Mouse (Mus musculus): ENCODE measurements around the gene Tppp3.

Gene Tppp3

DNA sequence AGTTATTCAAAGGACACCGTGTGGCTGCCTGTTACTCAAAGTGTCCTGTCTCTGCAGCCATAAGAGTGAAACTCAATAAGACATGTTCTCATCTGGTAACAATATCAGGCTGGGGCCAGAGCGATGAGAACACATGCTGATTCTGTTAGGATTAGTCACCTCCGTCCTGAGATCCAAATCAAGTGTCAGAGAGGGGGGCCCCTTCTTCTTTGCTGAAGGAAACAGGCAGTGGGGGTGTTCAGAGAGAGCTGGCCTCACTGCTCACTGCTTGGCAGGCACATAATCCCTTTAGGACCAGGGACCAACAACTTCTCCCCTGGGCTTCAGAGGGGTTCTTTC, 12.7 kb upstream of the Tppp3 start:
- DNase-seq: no peak

DNA sequence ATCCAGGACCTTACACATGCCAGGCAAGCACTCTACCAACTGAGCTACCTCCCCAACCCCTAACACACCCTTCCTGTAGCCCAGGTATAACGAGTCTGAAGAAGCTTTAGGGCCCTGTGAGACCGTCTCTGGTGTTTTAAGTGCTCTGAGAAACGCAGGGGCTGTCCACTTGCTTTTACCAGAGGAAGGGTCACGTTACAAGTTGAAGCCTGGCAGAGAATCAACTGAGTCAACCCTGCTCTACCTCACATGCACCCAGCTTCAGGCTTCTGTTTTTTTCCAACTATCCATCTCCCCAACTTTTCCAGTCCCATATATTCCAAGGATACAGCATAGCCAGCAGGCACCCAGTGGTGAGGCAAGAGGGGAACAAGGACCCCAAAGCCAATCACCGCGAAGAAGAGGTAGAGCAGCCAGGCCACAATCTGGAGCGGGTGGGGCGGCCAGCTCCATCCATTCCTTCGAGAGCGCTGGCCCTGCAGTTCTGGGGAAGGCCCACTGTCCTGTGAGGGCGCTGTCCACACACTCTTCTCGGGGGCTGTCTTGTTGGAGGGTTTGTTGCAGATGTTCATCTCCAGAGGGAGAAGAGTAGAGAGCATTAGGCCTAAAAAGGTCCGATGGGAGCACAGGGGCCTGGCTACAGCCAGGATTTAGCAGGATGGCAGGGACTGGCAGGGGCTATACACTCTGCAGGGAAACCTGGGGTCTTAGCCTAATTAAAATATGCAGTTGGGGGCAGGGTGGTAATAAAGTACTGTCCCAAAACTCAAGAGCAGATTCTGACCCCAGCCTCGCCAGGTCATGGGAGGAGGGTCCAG, 12.1 kb upstream of the Tppp3 start:
- no peak for DNase-seq

DNA sequence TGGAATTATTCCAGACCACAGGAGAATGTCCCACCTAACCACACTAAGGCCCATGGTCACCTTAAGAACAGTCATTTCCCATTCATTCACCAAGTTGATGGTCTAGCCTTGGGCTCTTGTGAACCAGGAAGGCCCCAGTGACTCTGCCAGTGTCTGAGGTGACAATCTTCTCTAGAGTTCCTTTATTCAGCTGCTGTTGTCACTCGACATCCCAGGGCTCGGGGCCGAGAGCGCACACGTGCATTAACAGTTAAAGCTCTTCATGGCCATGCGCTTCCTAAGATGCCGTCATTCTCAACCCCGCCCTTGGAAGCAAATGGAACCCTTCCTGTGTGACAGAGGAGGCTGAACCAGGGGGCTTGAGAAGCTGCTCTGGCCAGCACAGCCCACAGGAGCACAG, 10.8 kb upstream of the Tppp3 start:
- DNase-seq: no peak

DNA sequence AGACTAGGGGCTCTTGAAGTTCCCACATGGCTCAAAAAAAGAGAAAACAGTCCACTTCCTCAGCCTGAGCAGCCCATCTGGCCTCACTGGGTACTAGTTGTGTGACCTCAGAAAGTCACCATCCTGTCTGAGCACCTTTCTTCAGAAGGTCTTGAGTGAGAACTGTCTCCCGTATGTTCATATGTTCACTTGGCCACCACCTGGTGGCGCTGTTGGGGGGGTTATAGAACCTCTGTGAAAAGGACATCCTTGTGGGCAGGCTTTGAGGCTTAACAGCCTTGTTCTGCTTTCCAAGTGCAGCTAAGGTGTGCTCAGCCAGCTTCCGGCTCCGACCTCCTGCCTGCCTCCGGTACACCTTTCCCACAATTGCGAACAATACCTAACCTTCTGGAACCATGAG, 10.1 kb upstream of the Tppp3 start:
- no peak for DNase-seq

DNA sequence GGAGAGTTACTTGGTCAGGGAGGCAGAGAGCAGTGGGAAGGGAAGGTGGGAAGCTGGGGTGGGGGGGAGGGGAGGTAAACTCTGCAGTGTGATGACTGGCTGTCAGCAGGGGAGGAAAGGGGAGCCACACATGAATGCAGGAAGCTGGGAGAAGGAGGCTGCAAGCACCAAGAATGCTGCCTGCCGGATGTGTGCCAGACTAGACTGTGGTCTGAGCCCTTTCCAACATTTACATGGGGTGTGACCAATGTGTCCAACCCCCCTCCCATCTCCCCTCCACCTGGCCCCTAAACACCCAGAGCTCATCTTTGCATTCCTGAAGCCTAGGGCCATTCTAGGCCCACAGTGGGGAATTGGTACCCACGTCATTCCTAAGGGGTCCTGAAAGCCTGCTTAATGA, 9.7 kb upstream of the Tppp3 start:
- no peak for DNase-seq

DNA sequence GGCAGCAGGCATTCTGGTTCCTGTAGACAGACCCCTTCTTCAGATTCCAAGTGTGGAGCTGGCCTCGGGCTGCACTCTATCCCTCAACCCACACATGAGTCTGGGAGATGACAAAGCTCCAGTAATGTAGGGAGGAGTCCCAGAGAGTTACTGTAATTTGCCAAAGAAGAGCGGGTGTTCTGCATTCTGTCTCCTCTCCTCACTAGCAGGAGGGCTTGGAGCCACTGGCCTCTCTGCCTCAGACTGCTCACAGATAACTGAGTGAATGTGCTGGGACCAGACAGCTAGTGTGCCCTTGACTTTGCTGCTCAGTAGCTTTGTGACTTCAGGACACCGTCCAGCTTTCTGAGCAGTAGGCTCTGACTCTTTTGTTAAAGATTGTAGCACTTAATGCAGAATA, 6.5 kb upstream of the Tppp3 start:
- no peak for DNase-seq

DNA sequence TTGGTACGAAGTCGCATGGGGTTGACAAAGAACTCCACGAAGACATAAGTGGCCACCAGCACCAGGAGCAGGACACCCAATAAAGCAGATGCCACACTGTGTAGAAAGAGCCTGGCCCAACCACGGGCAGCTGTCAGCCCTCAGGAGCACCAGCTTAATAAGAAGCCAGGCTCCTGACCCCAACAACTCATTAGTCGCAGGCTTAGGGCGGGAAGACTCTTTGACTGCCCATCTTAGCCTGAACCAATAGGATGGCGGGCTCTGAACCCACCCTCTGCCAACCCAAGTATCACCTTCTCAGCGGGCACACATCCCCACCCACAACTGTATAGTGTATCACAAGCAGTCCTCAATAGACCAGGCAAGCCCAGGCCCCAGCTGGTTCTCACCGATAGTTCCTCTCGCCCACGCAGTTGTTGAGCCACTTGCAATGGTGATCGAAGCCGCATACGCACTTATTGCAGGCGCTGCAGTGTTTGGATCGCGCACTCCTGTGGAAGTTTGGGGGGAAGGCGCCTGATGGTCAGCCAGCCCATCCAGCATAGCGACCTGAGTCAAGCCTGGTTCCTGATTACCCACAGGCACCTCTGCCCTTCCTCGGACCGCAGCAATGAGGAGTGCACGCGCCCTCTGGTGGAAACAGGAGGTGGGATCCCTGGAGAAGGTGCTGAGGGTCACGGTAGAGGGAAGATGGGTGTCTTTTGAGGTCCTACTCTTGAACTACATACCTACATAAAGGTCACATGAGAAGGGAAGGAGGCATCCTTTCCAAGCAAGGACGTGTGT, 5.5 kb upstream of the Tppp3 start:
- peak; percentile 71 for DNase-seq

DNA sequence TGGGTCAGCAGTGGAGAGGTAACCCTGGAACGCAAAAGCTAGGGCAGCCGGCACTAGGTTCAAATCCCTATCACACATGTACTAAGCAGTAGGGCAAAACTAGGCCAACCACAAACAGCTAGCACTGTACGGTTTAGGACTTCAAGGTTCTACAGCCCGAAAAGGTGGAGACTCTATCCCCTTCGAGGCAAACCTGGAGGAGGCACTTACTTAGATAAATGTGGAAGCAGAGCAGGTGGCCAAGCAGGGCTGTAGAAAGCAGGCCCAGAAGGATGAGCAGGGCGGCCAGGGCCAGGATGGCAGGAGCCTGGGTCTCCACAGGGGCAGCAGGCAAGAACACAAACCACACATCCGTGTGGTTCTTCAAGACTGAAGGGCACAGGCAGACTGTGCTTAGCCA, 4.8 kb upstream of the Tppp3 start:
- DNase-seq: no peak

DNA sequence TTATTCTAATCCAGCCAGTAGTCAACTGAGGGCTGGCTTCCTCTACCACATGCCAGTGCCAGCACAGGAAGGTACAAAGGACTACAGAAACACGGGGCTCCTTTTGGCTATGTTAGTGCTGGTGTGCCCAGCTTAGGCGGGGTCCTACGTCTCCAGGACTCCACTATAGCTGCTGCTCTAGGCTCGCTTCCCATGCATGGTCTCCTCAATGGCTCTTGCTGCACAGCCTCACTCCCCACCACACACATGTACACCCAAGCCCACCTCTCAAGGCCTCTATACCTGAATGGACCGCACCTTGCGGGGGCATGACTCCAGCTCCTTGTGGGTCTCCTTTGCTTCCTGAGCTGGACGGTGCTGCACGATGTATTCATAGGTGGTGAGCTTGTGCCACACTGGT, 4.4 kb upstream of the Tppp3 start:
- no peak for DNase-seq

DNA sequence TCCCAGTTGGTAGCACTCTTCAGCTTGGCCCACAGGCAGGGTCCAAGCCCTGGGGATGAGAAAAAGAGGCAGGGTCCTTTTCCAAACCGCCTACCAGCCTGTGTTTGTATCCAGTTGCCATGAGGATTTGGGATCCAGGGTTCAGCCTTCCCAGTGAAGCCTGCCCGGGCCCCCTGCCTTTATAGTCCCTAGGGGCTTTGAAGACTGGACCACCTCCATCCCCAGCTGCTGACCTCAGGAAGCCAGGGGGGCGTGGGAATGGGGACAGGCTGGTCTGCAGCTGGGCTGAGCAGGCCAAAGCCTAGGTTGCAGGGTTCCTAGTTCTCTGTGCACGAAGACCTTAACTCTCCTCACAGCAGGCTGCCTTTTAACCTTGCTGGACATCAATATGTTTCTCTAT, 3.9 kb upstream of the Tppp3 start:
- no peak for DNase-seq

DNA sequence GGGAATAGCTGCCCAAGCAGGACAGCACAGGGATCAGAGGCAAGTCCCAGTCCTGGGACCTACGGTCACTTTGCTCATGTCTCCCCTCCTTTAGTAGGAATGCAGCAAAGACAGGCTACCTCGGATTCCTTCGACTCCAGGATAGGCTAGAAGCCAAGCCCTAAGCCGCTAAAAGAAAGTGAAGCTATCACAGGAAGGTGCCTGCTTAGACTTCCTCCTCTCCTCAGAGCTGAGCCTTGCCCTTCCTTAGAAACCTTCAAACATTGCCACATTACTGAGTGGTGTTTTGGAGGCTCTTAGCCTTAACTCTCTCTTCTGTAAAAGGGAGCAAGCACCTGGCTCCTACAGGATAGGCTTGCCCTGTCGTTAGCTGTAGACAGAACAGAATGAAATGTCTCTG, 3.4 kb upstream of the Tppp3 start:
- DNase-seq: no peak

DNA sequence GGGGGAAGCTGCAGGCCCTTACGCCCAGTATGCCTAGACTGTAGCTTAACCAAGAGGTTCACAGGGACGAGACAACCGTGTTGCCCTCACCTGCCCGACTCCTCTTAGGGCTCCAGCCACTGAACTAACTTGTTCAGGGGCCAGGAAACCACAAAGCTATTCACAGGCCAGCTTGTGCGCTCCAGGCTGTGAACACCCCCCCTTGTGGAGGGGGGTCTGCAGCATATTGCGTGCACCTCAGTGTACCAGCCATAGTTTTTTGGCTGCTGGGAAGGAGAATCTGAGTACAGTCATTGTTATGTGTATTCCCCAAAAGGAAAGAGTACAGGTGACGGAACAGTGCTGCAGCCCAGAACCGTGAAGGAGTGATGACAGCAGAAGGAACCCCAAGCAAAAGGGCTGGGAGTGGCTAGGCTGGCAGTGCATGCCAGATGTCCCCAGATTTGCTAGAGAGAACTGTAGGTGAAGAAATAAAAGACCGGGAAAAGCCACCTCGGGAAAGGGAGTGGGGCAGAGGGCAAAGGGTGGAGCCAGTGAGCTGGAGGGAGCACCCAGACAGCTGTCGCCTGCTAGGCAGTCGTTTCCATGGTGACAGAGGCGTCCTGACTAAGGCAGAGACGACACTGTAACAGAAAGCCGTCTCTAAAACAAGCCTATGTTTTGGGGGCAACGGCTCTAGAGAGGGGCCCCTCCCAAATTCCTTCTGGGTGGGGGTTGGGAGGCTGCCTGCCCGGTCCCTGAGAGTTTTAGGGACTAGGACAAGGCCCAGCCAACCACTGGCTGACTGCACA, 2.7 kb upstream of the Tppp3 start:
- DNase-seq: peak; percentile 35

DNA sequence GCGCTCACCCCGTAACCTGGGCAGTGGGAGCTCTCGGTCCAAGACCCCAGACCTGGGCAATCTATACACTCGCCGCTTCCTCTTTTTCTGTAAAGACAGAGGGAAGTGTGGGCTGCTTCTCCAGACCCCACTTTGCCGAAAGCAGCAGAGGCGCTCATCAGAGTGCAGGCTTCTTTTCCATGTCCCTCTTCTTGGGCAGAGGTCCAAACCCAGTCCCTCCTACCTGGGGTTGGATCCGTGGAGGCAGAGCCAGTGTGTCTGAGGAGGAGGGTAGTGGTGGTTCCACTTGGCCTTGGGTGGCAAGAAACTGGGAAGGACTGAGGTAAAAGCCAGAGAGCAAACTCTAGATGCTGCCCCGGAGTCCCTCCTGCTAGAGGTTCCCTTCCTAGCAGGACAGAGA, 1.7 kb upstream of the Tppp3 start:
- peak; percentile 40 for DNase-seq

DNA sequence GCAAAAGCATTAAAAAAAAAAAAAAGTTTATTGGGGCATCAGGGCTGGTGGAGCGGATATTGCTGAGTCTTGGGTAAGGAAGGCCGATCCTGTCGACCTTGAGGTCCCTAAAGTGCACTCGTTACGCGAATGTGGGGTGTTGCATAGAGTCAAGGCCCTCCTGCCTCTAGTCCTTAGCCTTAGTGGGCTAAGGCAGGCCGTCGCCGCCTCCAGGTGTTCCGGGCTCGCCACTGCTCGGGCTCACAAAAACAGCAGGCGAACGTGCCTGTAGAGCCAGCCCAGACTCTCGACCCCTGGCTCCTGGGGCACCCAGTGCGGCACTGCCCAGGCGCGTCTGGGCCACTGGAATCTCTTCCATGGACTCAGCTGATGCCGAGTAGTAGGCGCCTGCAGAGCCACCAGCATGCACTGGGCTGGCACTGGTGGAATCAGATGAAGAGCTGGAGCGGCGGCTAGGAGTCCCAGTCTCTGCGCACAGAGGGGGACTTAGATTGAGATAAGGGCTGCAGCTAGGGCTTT, 1.1 kb upstream of the Tppp3 start:
- DNase-seq: peak; percentile 51

DNA sequence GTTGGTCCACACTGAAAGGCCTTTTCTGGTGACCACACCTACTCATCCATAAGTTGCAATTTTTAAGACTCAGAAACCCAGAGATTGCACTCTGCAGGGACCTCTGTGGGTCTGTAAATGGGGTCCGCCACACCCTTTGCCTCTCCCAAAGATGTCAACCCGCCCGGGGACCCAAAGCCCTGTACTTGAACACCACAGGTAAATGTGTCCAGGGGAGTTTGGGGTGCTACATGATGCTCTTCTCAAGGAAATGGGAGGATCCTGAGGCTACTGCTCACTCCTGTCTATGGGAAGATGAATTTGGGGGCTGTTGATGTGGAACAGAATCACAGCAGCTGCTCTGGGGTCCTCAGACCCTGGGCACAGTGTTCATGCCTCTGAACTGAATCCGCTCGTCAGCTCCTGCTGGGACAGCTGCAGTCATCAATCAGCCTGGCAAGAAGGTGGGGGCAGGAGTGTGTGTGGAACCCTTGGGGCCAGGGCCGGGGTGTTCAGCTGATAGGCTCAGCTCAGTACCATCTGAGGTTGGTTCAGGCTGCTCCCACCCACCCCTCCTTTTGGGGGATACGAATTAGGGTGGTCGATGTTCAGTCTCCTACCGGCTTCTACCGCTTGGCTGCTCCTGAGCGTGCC, 529 bp downstream of the Tppp3 start:
- DNase-seq: no peak

DNA sequence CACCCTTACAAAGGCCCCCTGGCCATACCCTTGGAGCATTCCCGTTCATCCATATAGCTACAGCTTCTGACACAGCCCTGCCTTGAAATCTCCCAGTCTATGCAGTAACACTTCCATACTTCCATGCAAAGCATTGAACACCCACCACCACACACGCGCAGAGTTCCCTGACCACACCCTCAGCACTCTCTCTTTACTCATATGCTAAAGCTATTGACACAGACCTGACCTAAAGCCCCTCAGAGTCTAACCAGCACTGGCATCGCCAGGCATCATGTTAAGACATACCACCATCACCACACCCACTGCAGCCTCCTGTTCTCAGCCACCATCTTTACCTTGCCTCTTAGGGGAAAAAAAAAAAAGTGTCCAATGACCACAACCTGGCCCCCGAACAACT, 1.1 kb downstream of the Tppp3 start:
- no peak for DNase-seq

DNA sequence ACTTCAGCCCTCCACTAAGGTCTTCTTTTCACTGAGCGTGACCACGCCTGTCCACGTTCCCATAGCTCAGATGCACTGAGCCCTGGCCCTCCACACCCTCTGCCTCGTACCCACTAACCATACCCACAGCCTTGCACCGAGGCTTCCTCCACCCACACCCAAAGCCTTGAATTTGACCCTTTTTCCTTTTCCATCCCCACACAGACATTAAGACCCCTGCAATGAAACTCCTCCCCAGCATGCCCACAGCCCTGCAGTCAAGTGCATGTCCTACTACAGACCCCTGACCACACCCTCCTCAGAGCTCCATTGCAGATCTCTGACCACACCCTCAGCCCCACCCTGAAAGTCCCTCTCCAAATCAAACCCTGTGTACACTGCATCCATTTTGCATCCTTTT, 1.5 kb downstream of the Tppp3 start:
- no peak for DNase-seq

DNA sequence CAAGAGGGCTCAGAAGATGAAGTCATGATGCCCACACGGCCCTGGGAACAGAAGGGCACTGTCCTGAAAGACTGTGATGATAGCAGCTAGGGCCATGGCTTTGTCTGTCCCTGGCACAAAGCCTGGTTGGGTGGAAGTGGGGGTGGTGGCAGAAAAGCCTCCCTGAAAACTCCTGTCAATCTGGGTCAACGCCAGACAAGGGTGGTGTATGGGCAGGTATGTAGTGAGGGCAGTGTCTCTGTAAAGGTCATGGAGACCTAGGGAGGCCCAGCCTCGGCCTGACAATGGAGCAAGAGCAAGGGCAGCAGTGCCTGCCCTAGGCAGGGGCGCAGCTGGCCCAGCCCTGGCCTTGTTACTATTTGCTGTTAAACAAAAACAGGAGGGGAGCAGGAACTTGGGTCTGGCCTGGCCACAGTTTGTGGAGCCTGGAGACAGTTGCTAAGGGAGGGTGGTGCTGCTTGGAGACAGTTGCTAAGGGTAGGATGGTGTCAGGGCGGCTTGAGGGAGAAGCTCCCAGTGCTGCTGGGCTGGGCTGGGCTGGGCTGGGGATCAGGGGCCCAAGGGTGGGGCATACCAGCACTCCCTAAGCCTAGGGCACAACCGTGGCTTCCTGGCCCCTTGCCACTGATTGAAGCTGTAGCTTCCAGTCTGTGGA, 2.2 kb downstream of the Tppp3 start:
- peak; percentile 85 for DNase-seq

DNA sequence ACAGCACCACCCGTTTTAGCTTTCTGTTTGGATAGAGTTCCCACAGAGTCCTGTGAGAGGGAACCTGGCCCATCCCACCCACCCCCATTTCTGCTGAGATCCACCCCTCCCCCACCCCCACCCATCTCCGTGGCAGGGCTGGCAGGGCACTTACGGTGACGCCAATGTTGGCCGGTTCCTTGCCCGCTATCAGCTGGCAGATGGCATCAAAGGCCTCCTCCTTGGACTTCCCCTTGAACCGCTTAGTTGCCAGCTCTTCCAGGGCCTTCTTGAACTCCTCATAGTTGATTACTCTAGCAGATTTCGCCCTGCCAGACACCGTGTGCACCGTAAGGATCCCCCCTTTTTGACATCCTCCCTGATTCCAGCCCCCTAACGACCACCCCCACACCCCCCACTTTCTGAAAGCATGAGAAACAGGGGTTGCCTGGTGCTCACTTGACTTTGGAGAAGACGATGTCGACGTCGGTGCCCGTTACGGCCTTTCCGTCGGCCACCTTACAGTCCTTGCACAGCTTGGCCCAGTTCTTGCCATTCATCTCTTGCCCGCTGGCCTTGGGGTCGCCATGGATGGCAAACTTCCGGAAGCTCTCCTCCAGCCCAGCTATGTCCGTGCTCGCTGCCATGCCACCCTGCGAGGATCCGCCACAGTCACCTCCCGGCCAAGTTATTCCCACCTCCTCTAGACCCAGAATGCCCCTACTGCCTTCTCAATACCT, 3.2 kb downstream of the Tppp3 start:
- peak; percentile 72 for DNase-seq

DNA sequence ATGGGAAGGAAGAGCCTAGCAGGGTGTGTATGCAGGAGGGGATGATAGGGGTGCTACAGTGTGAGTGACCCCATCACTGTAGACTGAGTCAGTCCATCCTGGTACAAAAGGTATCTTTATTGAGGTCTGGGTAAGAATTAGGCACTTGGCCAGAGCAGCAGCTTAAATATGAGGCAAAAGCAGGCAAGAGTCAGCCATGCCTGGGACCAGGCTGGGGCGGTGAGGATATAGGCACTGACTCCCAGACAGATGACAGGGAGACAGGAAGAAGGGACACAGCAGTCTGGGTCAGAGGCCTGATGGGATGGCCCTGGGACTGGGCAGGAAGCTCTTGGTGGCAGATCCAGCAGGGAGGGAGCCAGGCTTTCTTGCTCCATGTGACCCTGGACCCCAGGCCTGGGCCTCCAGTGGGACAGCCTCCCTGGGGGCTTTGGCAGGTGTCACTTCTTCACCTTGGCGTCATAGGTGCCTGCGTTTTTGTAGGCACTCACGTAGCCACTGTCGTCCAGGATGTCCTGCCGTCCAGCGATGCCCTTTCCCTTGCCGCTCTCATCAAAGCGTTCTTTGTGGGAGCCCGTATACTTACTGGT, 3.8 kb downstream of the Tppp3 start:
- DNase-seq: peak; percentile 73

DNA sequence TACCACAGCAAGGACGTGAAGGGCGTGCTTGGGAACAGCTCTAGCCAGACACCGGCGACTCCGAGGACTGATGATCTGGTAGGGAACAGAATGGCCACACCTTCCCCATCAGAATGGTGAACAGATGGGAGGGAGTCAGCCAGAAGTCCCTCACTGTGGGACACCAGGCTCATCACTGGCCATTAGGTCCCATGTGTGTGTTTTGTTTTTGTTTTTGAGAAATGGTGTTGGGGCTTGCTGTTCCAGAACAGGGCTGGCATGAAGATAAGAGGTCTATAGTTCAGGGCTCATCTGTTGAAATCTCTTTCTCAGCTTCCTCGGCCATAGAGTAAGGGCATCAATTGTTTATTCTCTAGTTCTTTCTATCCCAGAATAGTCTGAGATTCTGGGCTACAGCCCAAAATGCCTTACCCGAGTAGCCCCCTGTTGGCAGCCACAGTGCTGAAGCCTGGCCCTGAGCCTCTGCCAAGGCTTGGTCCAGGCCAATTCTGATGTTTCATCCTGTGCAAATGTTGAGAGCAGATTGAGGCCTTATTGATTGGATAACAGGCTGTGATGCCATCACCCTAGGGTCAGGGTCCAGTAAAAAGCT, 4.5 kb downstream of the Tppp3 start:
- peak; percentile 93 for DNase-seq
